Mouse (Mus musculus) cerebellum, adult 11-12 months (tissue): ENCODE measurements at regions not wholly inside any gene's neighbourhood (a gene's known extent, or its start where the extent isn't known, plus 50 kb on each side); places are given as distances from the start of the nearest gene placed in this dataset.

Experiments used
- DNase-seq: peaks from one replicate; pipeline ENCODE4 v3.0.0; 2022

- DNase-seq: no peak
These were observed 642.1 kb upstream of the A830018L16Rik start for GRCm38 (mm10) chr1:10771793-10772192.

GRCm38 (mm10) chr1:10794074-10794783, 619.7 kb upstream of the A830018L16Rik start:
- no peak for DNase-seq

- DNase-seq: no peak
These were observed 578.1 kb upstream of the A830018L16Rik start for GRCm38 (mm10) chr1:10835653-10836415.

- DNase-seq: no peak
These were observed 576.7 kb upstream of the A830018L16Rik start for GRCm38 (mm10) chr1:10837180-10837579.

GRCm38 (mm10) chr1:10852934-10853333, 561.0 kb upstream of the A830018L16Rik start:
- DNase-seq: no peak

GRCm38 (mm10) chr1:10854495-10854894, 559.4 kb upstream of the A830018L16Rik start:
- DNase-seq: no peak

GRCm38 (mm10) chr1:10871163-10871853, 542.6 kb upstream of the A830018L16Rik start:
- DNase-seq: no peak

- DNase-seq: no peak
These were observed 541.6 kb upstream of the A830018L16Rik start for GRCm38 (mm10) chr1:10872266-10872665.

GRCm38 (mm10) chr1:10872726-10873125, 541.2 kb upstream of the A830018L16Rik start:
- DNase-seq: no peak

GRCm38 (mm10) chr1:10877391-10878170, 536.3 kb upstream of the A830018L16Rik start:
- DNase-seq: no peak

- no peak for DNase-seq
These were observed 535.6 kb upstream of the A830018L16Rik start for GRCm38 (mm10) chr1:10878221-10878760.

GRCm38 (mm10) chr1:10880026-10880727, 533.7 kb upstream of the A830018L16Rik start:
- DNase-seq: no peak

GRCm38 (mm10) chr1:10898806-10899205, 515.1 kb upstream of the A830018L16Rik start:
- no peak for DNase-seq

- no peak for DNase-seq
These were observed 511.2 kb upstream of the A830018L16Rik start for GRCm38 (mm10) chr1:10902721-10903120.

GRCm38 (mm10) chr1:10919958-10920357, 493.9 kb upstream of the A830018L16Rik start:
- DNase-seq: no peak

GRCm38 (mm10) chr1:10932378-10933077, 481.4 kb upstream of the A830018L16Rik start:
- no peak for DNase-seq

GRCm38 (mm10) chr1:10933206-10933605, 480.7 kb upstream of the A830018L16Rik start:
- peak; percentile 69 for DNase-seq

GRCm38 (mm10) chr1:10938436-10938835, 475.5 kb upstream of the A830018L16Rik start:
- DNase-seq: no peak

- DNase-seq: no peak
These were observed 473.6 kb upstream of the A830018L16Rik start for GRCm38 (mm10) chr1:10940326-10940725.

GRCm38 (mm10) chr1:10942979-10943378, 470.9 kb upstream of the A830018L16Rik start:
- no peak for DNase-seq
